Mouse (Mus musculus): ENCODE measurements around the gene Serpinb1c.
A peak's percentile ranks its signal among the peaks of the same experiment; 100 is the strongest.
"Not testable (repeated sequence)": the region's sequence is repeated elsewhere in the genome, so short reads cannot be mapped to it uniquely, and the experiment has no call there.

Serpinb1c gene

GRCm38 (mm10) chr13:32898111-32898510 is at the start of gene Serpinb1c:
Gene Serpinb1c, minus strand, starts transcription at chr13:32898211.
- DNase-seq (ENCODE audit: low spot score), result no peak

- DNase-seq (ENCODE audit: low spot score), result not testable (repeated sequence)
These were observed 41.2 kb upstream of the Serpinb1c start for GRCm38 (mm10) chr13:32939191-32939590.

GRCm38 (mm10) chr13:32938275-32938674 is 40.3 kb upstream of the Serpinb1c start:
- not testable (repeated sequence) for DNase-seq (ENCODE audit: low spot score)

- DNase-seq (ENCODE audit: low spot score), result no peak
These were observed 36.8 kb upstream of the Serpinb1c start for GRCm38 (mm10) chr13:32934706-32935381.

- no peak for DNase-seq (ENCODE audit: low spot score)
These were observed 31.2 kb upstream of the Serpinb1c start for GRCm38 (mm10) chr13:32929107-32929750.

- DNase-seq (ENCODE audit: low spot score), result no peak
These were observed 29.2 kb upstream of the Serpinb1c start for GRCm38 (mm10) chr13:32927241-32927640.

GRCm38 (mm10) chr13:32926661-32927060 is 28.6 kb upstream of the Serpinb1c start:
- no peak for DNase-seq (ENCODE audit: low spot score)

- peak; percentile 21 for DNase-seq (ENCODE audit: low spot score)
These were observed 26.8 kb upstream of the Serpinb1c start for GRCm38 (mm10) chr13:32924578-32925360.

GRCm38 (mm10) chr13:32922622-32923021 is 24.6 kb upstream of the Serpinb1c start:
- no peak for DNase-seq (ENCODE audit: low spot score)

- peak; percentile 62 for DNase-seq (ENCODE audit: low spot score)
These were observed 14.9 kb upstream of the Serpinb1c start for GRCm38 (mm10) chr13:32912770-32913380.

GRCm38 (mm10) chr13:32908182-32908581 is 10.2 kb upstream of the Serpinb1c start:
- no peak for DNase-seq (ENCODE audit: low spot score)

GRCm38 (mm10) chr13:32903211-32903873 is 5.3 kb upstream of the Serpinb1c start:
- peak; percentile 96 for DNase-seq (ENCODE audit: low spot score)

GRCm38 (mm10) chr13:32902481-32903015 is 4.5 kb upstream of the Serpinb1c start:
- peak; percentile 87 for DNase-seq (ENCODE audit: low spot score)

- DNase-seq (ENCODE audit: low spot score), result peak; percentile 75
These were observed 2.6 kb upstream of the Serpinb1c start for GRCm38 (mm10) chr13:32900639-32901038.

GRCm38 (mm10) chr13:32899114-32899513 is 1.1 kb upstream of the Serpinb1c start:
- not testable (repeated sequence) for DNase-seq (ENCODE audit: low spot score)

- DNase-seq (ENCODE audit: low spot score), result no peak
These were observed 1.1 kb downstream of the Serpinb1c start for GRCm38 (mm10) chr13:32896931-32897330.

GRCm38 (mm10) chr13:32884755-32885154 is 13.3 kb downstream of the Serpinb1c start:
- DNase-seq (ENCODE audit: low spot score), result no peak

GRCm38 (mm10) chr13:32873862-32874261 is 24.1 kb downstream of the Serpinb1c start:
- DNase-seq (ENCODE audit: low spot score), result no peak

GRCm38 (mm10) chr13:32868843-32869242 is 29.2 kb downstream of the Serpinb1c start:
- no peak for DNase-seq (ENCODE audit: low spot score)

- DNase-seq (ENCODE audit: low spot score), result not testable (repeated sequence)
These were observed 29.8 kb downstream of the Serpinb1c start for GRCm38 (mm10) chr13:32868233-32868632.

GRCm38 (mm10) chr13:32867030-32867429 is 31.0 kb downstream of the Serpinb1c start:
- DNase-seq (ENCODE audit: low spot score), result peak; percentile 9

All from embryo, embryonic 10.5 days (tissue).